Mouse (Mus musculus) gastrocnemius, postnatal 25 days (tissue): Measurements from ENCODE around the gene Mcm10. TPM values are rescaled to one million over a fixed set of nuclear protein-coding genes. Genes with fewer than 3 reads are reported as not detected.

Source experiments
- DNase-seq: peaks from one replicate; pipeline ENCODE4 v3.0.0; 2022
- total RNA-seq, 2 experiments: library from RNA; stranded (reverse); gene quantifications; 1 replicate in 1 of 2; 2 replicates in 1 of 2; pipeline ENCODE4 v1.2.3; 2021

Gene Mcm10
- total RNA-seq, 2 experiments from 2014 or later = 0.31 to 0.72 TPM

GRCm38 (mm10) chr2:5032665-5033064 lies 20.1 kb upstream of the Mcm10 start:
- DNase-seq = no peak

- no peak for DNase-seq
Observed at GRCm38 (mm10) chr2:5031215-5031614, 18.6 kb upstream of the Mcm10 start.

DNA sequence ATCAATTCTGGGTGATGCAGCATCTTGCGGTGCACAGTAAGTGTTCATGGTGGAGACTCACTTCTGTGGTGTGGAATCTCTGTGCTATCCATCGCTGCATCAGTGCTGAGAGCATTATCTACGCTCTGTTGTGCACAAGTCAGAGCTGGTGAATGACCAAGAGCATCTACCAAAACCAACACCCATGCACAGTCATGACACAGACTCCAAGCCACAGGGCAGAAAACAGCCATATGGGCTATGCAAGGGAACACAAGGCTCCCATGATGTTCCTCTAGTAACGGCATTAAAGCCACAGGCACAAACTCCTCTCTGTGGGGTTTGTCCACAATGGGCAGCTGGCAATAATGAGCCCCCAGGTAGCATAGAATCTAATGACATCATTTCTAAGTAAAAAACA lies 17.2 kb upstream of the Mcm10 start:
- no peak for DNase-seq

- DNase-seq = no peak
Observed at GRCm38 (mm10) chr2:5028047-5028446, 15.5 kb upstream of the Mcm10 start.

DNA sequence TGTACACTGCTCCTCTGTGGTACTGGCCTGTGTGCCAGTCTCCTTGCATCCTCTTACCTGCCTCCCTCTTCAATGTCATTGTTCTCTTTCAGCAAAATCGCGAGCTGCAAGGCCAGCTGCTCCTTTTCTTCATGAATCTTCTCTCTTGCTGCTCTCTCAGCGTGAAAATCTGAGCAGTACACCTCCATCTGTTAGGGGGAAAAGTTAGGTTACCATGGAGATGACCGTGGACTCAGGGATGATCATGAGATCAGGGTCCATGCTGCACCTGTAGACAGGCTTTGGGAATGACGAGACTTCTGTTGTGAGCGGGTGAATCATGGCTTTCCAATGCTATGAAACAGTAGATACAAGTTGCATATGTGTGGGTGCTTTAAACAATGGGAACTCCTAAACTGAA lies 14.5 kb upstream of the Mcm10 start:
- DNase-seq = no peak

DNA sequence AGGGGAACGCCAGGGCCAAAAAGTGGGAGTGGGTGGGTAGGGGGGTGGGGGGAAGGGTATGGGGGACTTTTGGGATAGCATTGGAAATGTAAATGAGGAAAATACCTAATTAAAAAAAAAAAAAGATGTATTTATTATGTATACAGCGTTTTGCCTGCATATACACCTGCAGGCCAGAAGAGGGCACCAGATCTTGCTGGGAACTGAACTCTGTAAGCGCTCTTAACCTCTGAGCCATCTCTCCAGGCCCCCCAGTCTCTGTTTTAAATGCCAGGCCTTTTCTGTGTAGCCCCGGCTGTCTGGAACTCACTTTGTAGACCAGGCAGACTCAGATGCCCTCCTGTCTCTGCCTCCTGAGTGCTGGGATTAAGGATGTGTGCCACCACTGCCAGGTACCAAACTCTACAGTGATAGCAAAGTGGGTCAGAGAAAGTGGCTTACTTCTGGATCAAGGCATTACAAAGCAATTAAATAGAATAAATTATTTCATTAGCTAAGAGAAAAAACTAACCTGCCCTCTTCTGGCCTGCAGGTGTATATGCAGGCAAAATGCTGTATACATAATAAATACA lies 12.7 kb upstream of the Mcm10 start:
- DNase-seq = no peak

DNA sequence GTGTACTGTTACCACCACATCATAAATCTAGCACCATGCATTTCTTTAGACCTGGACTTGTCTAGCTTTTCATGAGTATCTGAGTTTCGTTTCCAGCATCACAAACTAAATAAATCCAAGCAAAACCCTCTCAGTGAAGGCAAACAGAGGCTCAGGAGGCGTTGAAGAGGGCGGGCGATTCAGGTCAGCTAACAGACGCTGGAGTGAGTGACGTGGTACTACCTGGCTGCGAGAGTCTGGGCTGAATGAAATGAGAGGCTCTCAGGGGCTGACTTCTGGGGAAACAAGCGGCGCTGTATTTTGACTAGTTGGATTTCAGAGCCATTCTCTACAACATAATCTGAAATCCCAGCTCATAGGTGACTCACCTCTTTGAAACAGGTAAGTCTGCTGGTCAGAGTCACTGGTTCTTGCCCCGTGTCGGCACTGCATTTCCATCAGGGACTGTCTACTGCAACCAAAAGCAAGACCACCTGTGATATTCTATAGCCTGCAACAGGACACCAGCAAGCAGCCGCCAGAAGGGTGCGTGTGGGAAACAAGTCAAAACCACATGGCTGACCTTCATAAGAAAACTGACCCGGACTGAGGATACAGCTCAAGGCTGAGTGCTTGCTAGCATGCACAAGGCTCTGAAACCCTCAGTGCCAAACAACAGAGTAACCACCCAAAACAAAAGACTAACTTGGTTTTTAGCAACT lies 11.3 kb upstream of the Mcm10 start:
- no peak for DNase-seq

DNA sequence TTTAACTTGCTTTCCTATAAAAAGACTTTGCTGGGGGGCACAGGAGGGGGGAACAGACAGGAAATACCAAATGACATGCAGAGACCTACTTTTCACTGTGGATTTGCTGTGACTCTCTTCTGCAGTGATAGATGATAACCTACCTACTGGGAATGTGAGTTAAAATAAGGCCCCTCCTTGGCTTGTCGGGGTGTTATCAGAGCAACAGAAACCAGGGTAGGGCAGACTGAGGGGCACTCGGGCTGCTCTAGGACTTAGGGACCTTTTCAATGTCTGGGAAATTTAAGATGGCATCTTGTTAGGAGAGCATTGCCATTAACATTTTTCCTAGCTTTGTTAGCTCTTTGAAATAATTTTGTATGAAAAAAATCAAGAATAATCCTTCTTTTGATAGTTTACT lies 10.7 kb upstream of the Mcm10 start:
- DNase-seq = no peak

- DNase-seq = no peak
Observed at GRCm38 (mm10) chr2:5019708-5020107, 7.1 kb upstream of the Mcm10 start.

DNA sequence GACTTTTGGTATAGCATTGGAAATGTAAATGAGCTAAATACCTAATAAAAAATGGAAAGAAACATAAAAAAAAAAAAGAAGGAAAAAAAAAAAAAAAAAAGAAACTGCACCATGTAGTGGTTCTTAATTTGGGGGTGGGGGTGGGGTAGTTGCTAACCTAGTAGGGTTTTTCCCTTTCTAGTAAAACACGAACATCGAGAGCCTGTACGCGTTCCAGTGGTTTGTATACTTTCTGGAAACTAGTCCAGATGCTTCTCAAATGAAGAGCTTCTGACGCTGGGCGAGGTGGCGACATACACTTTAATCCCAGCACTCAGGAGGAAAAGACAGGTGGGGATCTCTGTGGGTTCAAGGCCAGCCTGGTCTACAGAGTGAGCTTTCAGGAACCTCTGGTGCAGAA lies 4.3 kb upstream of the Mcm10 start:
- DNase-seq = no peak

DNA sequence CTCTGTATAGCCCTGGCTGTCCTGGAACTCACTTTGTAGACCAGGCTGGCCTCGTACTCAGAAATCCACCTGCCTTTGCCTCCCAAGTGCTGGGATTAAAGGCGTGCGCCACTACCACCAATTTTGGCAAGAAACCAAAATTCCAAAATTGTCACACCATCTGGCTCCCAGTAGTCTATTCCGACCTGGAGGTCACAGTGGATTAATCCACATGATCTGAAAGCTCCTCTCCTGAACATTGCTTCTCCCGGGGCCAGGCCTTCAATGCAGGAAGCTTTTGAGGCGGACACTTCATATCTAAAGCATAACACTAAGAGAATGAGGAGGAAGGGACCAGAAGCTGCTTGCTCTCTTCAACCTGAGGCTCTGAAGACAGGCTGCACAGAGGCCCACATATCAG lies 2.9 kb upstream of the Mcm10 start:
- DNase-seq = no peak

DNA sequence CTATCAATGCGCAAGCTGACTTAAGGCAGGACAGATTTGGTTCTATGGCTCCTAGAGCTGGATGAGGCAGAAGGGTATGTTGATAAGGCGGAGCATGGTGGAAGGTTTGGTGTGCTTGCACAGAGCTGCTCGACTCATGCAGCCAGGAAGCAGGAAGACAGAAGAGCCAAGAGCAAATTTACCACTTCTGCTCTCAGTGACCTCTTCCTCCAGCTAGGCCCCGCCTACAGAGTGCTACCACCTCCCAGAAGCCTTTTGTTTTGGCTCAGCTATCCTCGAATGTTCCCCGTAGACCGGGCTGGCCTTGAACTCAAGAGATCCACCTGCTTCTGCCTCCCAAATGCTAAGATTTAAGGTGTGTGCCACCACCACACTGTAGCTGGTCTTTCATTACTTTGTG lies 2.0 kb upstream of the Mcm10 start:
- no peak for DNase-seq

DNA sequence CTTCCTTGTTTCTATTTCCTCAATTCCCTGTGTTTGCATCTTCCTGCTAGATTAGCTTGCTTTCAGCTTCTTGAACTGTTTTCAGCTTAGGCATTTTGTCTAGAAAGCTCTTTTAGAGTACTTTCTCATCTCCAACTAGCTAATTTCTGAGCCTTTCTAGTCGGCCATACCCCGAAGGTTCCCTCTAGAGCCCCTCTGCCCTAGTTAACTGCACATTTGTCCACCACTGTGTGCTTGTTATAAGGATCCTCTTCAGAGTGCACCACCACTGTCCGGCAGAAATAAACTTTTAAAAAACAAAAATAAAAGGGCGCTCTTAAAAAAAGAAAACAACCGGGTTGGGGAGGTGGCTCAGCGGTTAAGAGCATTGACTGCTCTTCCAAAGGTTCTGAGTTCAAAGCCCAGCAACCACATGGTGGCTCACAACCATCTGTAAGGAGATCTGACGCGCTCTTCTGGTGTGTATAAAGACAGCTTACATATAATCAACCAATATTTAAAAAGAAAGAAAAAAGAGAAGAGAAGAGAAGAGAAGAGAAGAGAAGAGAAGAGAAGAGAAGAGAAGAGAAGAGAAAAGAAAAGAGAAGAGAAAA lies 597 bp downstream of the Mcm10 start:
- no peak for DNase-seq

DNA sequence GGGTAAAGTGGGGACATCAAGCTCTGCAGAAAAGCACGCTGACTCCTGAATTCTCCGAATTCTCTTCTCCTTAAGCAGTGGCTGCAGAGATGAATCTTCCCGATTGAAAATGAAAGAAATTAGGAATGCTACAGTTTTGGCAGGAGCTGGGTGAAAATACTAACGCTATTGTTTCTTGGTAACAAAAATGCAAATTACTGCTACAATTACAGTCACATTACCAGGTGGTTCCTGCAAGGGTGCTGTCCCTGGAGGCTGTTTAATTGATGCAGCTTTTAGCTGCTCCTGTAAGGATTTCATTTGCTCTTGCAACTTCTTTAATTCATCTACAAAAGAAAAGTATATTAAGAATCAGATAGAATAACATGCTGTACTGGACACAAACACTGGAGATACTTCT lies 5.5 kb downstream of the Mcm10 start:
- DNase-seq = no peak

GRCm38 (mm10) chr2:5001266-5001665 lies 11.3 kb downstream of the Mcm10 start:
- no peak for DNase-seq

- DNase-seq = no peak
Observed at GRCm38 (mm10) chr2:4998905-4999304, 13.7 kb downstream of the Mcm10 start.

DNA sequence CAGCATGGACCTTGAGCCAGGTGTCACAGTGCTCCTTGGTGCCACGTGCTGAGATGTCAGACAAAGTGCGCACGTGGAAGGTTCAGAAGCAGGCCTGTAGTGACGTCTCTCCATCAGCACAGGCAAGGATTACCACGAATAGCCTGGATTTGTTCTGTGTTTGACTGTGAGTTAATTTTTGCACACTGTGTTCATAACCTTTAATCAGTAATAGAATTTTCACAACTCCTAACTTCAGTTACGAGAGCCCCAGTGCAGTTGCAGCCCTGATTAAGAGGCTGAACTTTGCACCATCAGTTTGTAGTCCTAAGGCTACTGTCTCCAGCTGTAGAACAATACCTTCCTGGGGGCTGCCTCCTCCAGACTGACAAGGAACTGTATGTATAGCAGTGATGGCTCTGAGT lies 16.2 kb downstream of the Mcm10 start:
- no peak for DNase-seq

- no peak for DNase-seq
Observed at GRCm38 (mm10) chr2:4995646-4996045, 16.9 kb downstream of the Mcm10 start.

- DNase-seq = no peak
Observed at GRCm38 (mm10) chr2:4994436-4994835, 18.2 kb downstream of the Mcm10 start.

DNA sequence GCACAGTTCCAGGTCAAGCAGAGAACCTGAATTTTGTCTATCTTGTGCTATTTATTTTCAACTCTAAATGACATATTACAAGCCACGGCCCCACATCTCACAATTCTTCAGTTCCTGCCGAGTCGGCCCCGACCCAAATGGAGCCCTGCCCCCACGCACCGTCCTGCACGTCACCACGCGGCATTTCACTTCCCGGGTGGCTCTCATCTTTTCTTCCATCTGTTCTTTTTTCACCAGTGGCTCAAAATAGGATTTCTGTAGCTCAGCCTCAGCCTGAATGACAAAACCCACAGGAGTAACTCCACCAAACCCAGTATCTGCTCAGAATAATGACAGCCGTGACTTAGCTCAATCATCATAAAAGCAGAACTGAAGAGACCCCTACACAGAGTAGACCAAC lies 19.0 kb downstream of the Mcm10 start:
- DNase-seq = no peak

GRCm38 (mm10) chr2:4988826-4989424 lies 23.7 kb downstream of the Mcm10 start:
- DNase-seq = no peak

GRCm38 (mm10) chr2:4987388-4988180 lies 25.0 kb downstream of the Mcm10 start:
- no peak for DNase-seq

- DNase-seq = no peak
Observed at GRCm38 (mm10) chr2:4986798-4987197, 25.8 kb downstream of the Mcm10 start.
